Mouse (Mus musculus) spleen, adult 2 months (tissue): Measurements from ENCODE around the gene Ror2.

Source experiments
- CTCF ChIP-seq: fragments of 200-500 bp; IDR thresholded peaks from 2 replicates; pipeline ENCODE4 v1.5.1; 2011; ENCODE audit warnings: mild to moderate bottlenecking, inconsistent platforms; ENCODE audit not compliant: insufficient read depth, insufficient read length, insufficient replicate concordance; ENCODE audit errors: extremely low read depth
- POLR2A ChIP-seq: fragments of 200-500 bp; IDR thresholded peaks from 2 replicates; pipeline ENCODE4 v1.6.1; 2011; ENCODE audit warnings: low read depth, low read length, inconsistent platforms

- TF ChIP-seq POLR2A (no peak), CTCF (no peak)
Measured at GRCm38 (mm10) chr13:53285756-53286361, at the start of gene Ror2.
